Mouse (Mus musculus) lung, adult 2 months (tissue): ENCODE results near the gene Hnrnpu.

Experiments
- CTCF ChIP-seq: fragments of 200-500 bp; IDR thresholded peaks from 2 replicates; pipeline ENCODE4 v1.5.1; 2011; ENCODE audit warnings: mild to moderate bottlenecking, low read length, control low read depth; ENCODE audit not compliant: insufficient read depth
- POLR2A ChIP-seq: fragments of 200-500 bp; IDR thresholded peaks from 2 replicates; pipeline ENCODE4 v1.6.1; 2011; ENCODE audit warnings: low read depth, mild to moderate bottlenecking, control low read depth, low read length, borderline replicate concordance; ENCODE audit errors: extremely low read depth

GRCm38 (mm10) chr1:178368548-178369271, 31.1 kb upstream of the Hnrnpu start:
- peak; percentile 87; the same call in 1 of the 2 replicates for TF ChIP-seq POLR2A
- no peak for TF ChIP-seq CTCF
